Mouse (Mus musculus) cerebellum, postnatal 25 days (tissue): ENCODE results near the gene Mn1.
A peak's percentile ranks its signal among the peaks of the same experiment; 100 is the strongest.

Source experiments
- DNase-seq, 2 experiments: peaks; one replicate each; pipeline ENCODE4 v3.0.0; 2021; ENCODE audit warnings: mixed read lengths in 2 of 2

The Mn1 gene

GRCm38 (mm10) chr5:111432842-111433241 is 15.7 kb downstream of the Mn1 start:
- DNase-seq = no peak

GRCm38 (mm10) chr5:111434342-111434842 is 17.2 kb downstream of the Mn1 start:
- DNase-seq = no peak

- DNase-seq = no peak
Measured at GRCm38 (mm10) chr5:111436260-111436659, 19.1 kb downstream of the Mn1 start.

- DNase-seq = no peak
Measured at GRCm38 (mm10) chr5:111437205-111437604, 20.0 kb downstream of the Mn1 start.

- DNase-seq = no peak
Measured at GRCm38 (mm10) chr5:111438336-111438735, 21.2 kb downstream of the Mn1 start.

- no peak for DNase-seq
Measured at GRCm38 (mm10) chr5:111438821-111439220, 21.7 kb downstream of the Mn1 start.

GRCm38 (mm10) chr5:111440264-111440663 is 23.1 kb downstream of the Mn1 start:
- no peak for DNase-seq

- DNase-seq = no peak
Measured at GRCm38 (mm10) chr5:111442151-111442871, 25.1 kb downstream of the Mn1 start.

GRCm38 (mm10) chr5:111443636-111444035 is 26.5 kb downstream of the Mn1 start:
- no peak for DNase-seq

GRCm38 (mm10) chr5:111444361-111444760 is 27.2 kb downstream of the Mn1 start:
- no peak for DNase-seq

- DNase-seq = no peak
Measured at GRCm38 (mm10) chr5:111446652-111447051, 29.5 kb downstream of the Mn1 start.

- DNase-seq = no peak
Measured at GRCm38 (mm10) chr5:111449700-111450099, 32.5 kb downstream of the Mn1 start.

- DNase-seq = no peak
Measured at GRCm38 (mm10) chr5:111454240-111454639, 37.1 kb downstream of the Mn1 start.

GRCm38 (mm10) chr5:111454876-111455275 is 37.7 kb downstream of the Mn1 start:
- DNase-seq = no peak

GRCm38 (mm10) chr5:111458675-111459074 is 41.5 kb downstream of the Mn1 start:
- DNase-seq = no peak

GRCm38 (mm10) chr5:111465811-111466299 is 48.7 kb downstream of the Mn1 start:
- no peak for DNase-seq

- no peak for DNase-seq
Measured at GRCm38 (mm10) chr5:111466429-111466828, 49.3 kb downstream of the Mn1 start.

- no peak for DNase-seq
Measured at GRCm38 (mm10) chr5:111467699-111468098, 50.5 kb downstream of the Mn1 start.

- no peak for DNase-seq
Measured at GRCm38 (mm10) chr5:111469195-111469882, 52.2 kb downstream of the Mn1 start.

- no peak for DNase-seq
Measured at GRCm38 (mm10) chr5:111470875-111471274, 53.7 kb downstream of the Mn1 start.

GRCm38 (mm10) chr5:111473425-111473824 is 56.3 kb downstream of the Mn1 start:
- DNase-seq = no peak

GRCm38 (mm10) chr5:111475721-111476120 is 58.6 kb downstream of the Mn1 start:
- DNase-seq = peak in 1 of 2 experiments; percentile 11

- DNase-seq = no peak
Measured at GRCm38 (mm10) chr5:111476141-111476540, 59.0 kb downstream of the Mn1 start.

GRCm38 (mm10) chr5:111485907-111486306 is 68.7 kb downstream of the Mn1 start:
- no peak for DNase-seq
